Mouse (Mus musculus): ENCODE data around the gene Hpse. TPM values are rescaled to one million over a fixed set of nuclear protein-coding genes. Genes with fewer than 3 reads are reported as not detected.

Hpse gene
- total RNA-seq, 2 experiments from 2014 or later: 26.6 to 30.3 TPM

- ATAC-seq (replicated peaks; ENCODE audit: poor library complexity, severe bottlenecking): peak; percentile 67
Measured at GRCm38 (mm10) chr5:100697886-100698285, 21.6 kb downstream of the Hpse start.

- ATAC-seq (replicated peaks; ENCODE audit: poor library complexity, severe bottlenecking): peak; percentile 81
Measured at GRCm38 (mm10) chr5:100697398-100697797, 22.1 kb downstream of the Hpse start.

GRCm38 (mm10) chr5:100685631-100686030 is 33.9 kb downstream of the Hpse start:
- ATAC-seq (replicated peaks; ENCODE audit: poor library complexity, severe bottlenecking): no peak

- ATAC-seq (replicated peaks; ENCODE audit: poor library complexity, severe bottlenecking): no peak
Measured at GRCm38 (mm10) chr5:100680542-100680933, 39.0 kb downstream of the Hpse start.

- no peak for ATAC-seq (replicated peaks; ENCODE audit: poor library complexity, severe bottlenecking)
Measured at GRCm38 (mm10) chr5:100679911-100680541, 39.5 kb downstream of the Hpse start.

- peak; percentile 80 for ATAC-seq (replicated peaks; ENCODE audit: poor library complexity, severe bottlenecking)
Measured at GRCm38 (mm10) chr5:100674711-100675376, 44.7 kb downstream of the Hpse start, which contains the start of gene Coq2. Gene Coq2, minus strand, starts transcription at chr5:100675140.

GRCm38 (mm10) chr5:100673745-100674486 is 45.6 kb downstream of the Hpse start:
- peak; percentile 88 for ATAC-seq (replicated peaks; ENCODE audit: poor library complexity, severe bottlenecking)

- no peak for ATAC-seq (replicated peaks; ENCODE audit: poor library complexity, severe bottlenecking)
Measured at GRCm38 (mm10) chr5:100672403-100672802, 47.1 kb downstream of the Hpse start.

- no peak for ATAC-seq (replicated peaks; ENCODE audit: poor library complexity, severe bottlenecking)
Measured at GRCm38 (mm10) chr5:100671897-100672296, 47.6 kb downstream of the Hpse start.

GRCm38 (mm10) chr5:100671398-100671797 is 48.1 kb downstream of the Hpse start:
- peak; percentile 51 for ATAC-seq (replicated peaks; ENCODE audit: poor library complexity, severe bottlenecking)

- ATAC-seq (replicated peaks; ENCODE audit: poor library complexity, severe bottlenecking): no peak
Measured at GRCm38 (mm10) chr5:100666965-100667364, 52.6 kb downstream of the Hpse start.

GRCm38 (mm10) chr5:100663854-100664253 is 55.7 kb downstream of the Hpse start:
- peak; percentile 36 for ATAC-seq (replicated peaks; ENCODE audit: poor library complexity, severe bottlenecking)

- peak; percentile 87 for ATAC-seq (replicated peaks; ENCODE audit: poor library complexity, severe bottlenecking)
Measured at GRCm38 (mm10) chr5:100663011-100663410, 56.5 kb downstream of the Hpse start.

- no peak for ATAC-seq (replicated peaks; ENCODE audit: poor library complexity, severe bottlenecking)
Measured at GRCm38 (mm10) chr5:100658460-100658859, 61.1 kb downstream of the Hpse start.

- ATAC-seq (replicated peaks; ENCODE audit: poor library complexity, severe bottlenecking): peak; percentile 92
Measured at GRCm38 (mm10) chr5:100656352-100656751, 63.2 kb downstream of the Hpse start.

GRCm38 (mm10) chr5:100652327-100652726 is 67.2 kb downstream of the Hpse start:
- no peak for ATAC-seq (replicated peaks; ENCODE audit: poor library complexity, severe bottlenecking)

- ATAC-seq (replicated peaks; ENCODE audit: poor library complexity, severe bottlenecking): no peak
Measured at GRCm38 (mm10) chr5:100651486-100651885, 68.0 kb downstream of the Hpse start.

GRCm38 (mm10) chr5:100650969-100651368 is 68.5 kb downstream of the Hpse start:
- no peak for ATAC-seq (replicated peaks; ENCODE audit: poor library complexity, severe bottlenecking)

- peak; percentile 27 for ATAC-seq (replicated peaks; ENCODE audit: poor library complexity, severe bottlenecking)
Measured at GRCm38 (mm10) chr5:100648546-100648945, 71.0 kb downstream of the Hpse start.

- no peak for ATAC-seq (replicated peaks; ENCODE audit: poor library complexity, severe bottlenecking)
Measured at GRCm38 (mm10) chr5:100648046-100648445, 71.5 kb downstream of the Hpse start.

GRCm38 (mm10) chr5:100646558-100646957 is 73.0 kb downstream of the Hpse start:
- ATAC-seq (replicated peaks; ENCODE audit: poor library complexity, severe bottlenecking): no peak

All from granulocyte monocyte progenitor cell, adult 5-6 weeks (primary cell).